Mouse (Mus musculus) heart, postnatal 0 days (tissue): Measurements from ENCODE around the gene Kin. TPM values are rescaled to one million over a fixed set of nuclear protein-coding genes. Genes with fewer than 3 reads are reported as not detected.

ENCODE experiments used
- ATAC-seq: fragments of 200-750 bp; cut with Nextera tagmentation; 2 replicates; pipeline ENCODE4 v1.8.0; 2017; ENCODE audit warnings: low read depth, moderate number of reproducible peaks, moderate library complexity; ENCODE audit not compliant: insufficient read depth
- DNase-seq: peaks from one replicate; pipeline ENCODE4 v3.0.0-alpha.2; 2016; ENCODE audit warnings: low spot score
- H3K27ac ChIP-seq: fragments of 300-500 bp; sonication (generic); 2 replicates; pipeline ENCODE4 v1.5.1; 2014; ENCODE audit warnings: low read depth, mild to moderate bottlenecking
- H3K27me3 ChIP-seq: fragments of 300-500 bp; sonication (generic); 2 replicates; pipeline ENCODE4 v1.6.1; 2014; ENCODE audit warnings: low read length, mixed read lengths; ENCODE audit not compliant: control insufficient read depth, insufficient read depth
- H3K36me3 ChIP-seq: fragments of 300-500 bp; sonication (generic); replicated peaks from 2 replicates; pipeline ENCODE4 v1.6.1; 2014; ENCODE audit warnings: low read length, mixed read lengths; ENCODE audit not compliant: control insufficient read depth, insufficient read depth
- H3K4me1 ChIP-seq: fragments of 300-500 bp; sonication (generic); 2 replicates; pipeline ENCODE4 v1.6.1; 2014; ENCODE audit warnings: antibody characterized with exemption; ENCODE audit not compliant: control insufficient read depth, insufficient read depth
- H3K4me2 ChIP-seq: fragments of 300-500 bp; sonication (generic); 2 replicates; pipeline ENCODE4 v1.6.1; 2014; ENCODE audit warnings: low read depth, mild to moderate bottlenecking, low read length, moderate library complexity
- H3K4me3 ChIP-seq: fragments of 300-500 bp; sonication (generic); 2 replicates; pipeline ENCODE4 v1.5.1; 2014; ENCODE audit warnings: low read depth, low read length
- H3K9ac ChIP-seq: fragments of 300-500 bp; sonication (generic); replicated peaks from 2 replicates; pipeline ENCODE4 v1.6.1; 2014; ENCODE audit warnings: low read depth, low read length, mixed read lengths
- H3K9me3 ChIP-seq: fragments of 300-500 bp; sonication (generic); replicated peaks from 2 replicates; pipeline ENCODE4 v1.6.1; 2016; ENCODE audit warnings: low read length; ENCODE audit not compliant: control insufficient read depth
- CTCF ChIP-seq: IDR thresholded peaks from 2 replicates; pipeline ENCODE4 v1.5.1; 2016; ENCODE audit warnings: antibody characterized with exemption, control low read depth, low read depth
- EP300 ChIP-seq: IDR thresholded peaks from 2 replicates; pipeline ENCODE4 v1.6.1; 2016; ENCODE audit warnings: antibody characterized with exemption, low read depth
- WGBS: fragments of 180-500 bp; shearing (Covaris S2); extraction: QIAGEN DNeasy Blood & Tissue Kit; methylation state at CpG from one replicate; pipeline ENCODE4 v1.1.7; 2014; 5-methylcytosine and 5-hydroxymethylcytosine counted together
- polyA plus RNA-seq: library from polyadenylated mRNA; unstranded; fragments of >200 nt; fragmentation: Nextera tagmentation; extraction: Ambion mirVana; gene quantifications from 2 replicates; pipeline ENCODE4 v1.2.1, GENCODE M21; 2015
- total RNA-seq: library from RNA; depleted of rRNA; stranded (reverse); fragments of >200 nt; gene quantifications from 2 replicates; pipeline ENCODE4 v1.2.3, GENCODE M21; 2014; ENCODE audit warnings: low replicate concordance

The Kin gene
- total and polyA plus RNA-seq, 2 experiments from 2014 or later, result 0.19 to 20.7 TPM

- peak overlapping the region; percentile 92 for H3K4me3 ChIP-seq
- H3K27ac ChIP-seq, result no peak overlapping the region
- peaks cover 4% of the 10 kb centered on the region; the same call in 1 of the 2 replicates for H3K36me3 ChIP-seq
- DNase-seq, result no peak
- no peaks in the 10 kb centered on the region for H3K27me3 ChIP-seq
- TF ChIP-seq EP300 (no peak), CTCF (no peak)
- 43% methylated on average over 8 of the region's 8 CpGs for WGBS
- no peak for ATAC-seq
- peaks cover 34% of the 10 kb centered on the region for H3K4me1 ChIP-seq
- peak overlapping the region; percentile 39 for H3K9ac ChIP-seq
- peak overlapping the region; percentile 72 for H3K4me2 ChIP-seq
- H3K9me3 ChIP-seq, result no peaks in the 10 kb centered on the region
These were observed 3.7 kb upstream of the Kin start for GRCm38 (mm10) chr2:10076675-10077074.

GRCm38 (mm10) chr2:10079745-10080309 is 566 bp upstream of the Kin start:
- TF ChIP-seq EP300, result no peak
- TF ChIP-seq CTCF, result no peak
- Histone ChIP-seq H3K27ac (peak overlapping the region; percentile 98), H3K4me1 (peaks cover 25% of the 10 kb centered on the region), H3K4me2 (peak overlapping the region; percentile 72), H3K27me3 (no peaks in the 10 kb centered on the region), H3K9me3 (no peaks in the 10 kb centered on the region), H3K4me3 (peak overlapping the region; percentile 92), H3K9ac (peak overlapping the region; percentile 99), H3K36me3 (no peaks in the 10 kb centered on the region; the same call in 1 of the 2 replicates)
- DNase-seq, result no peak
- peak; percentile 71 for ATAC-seq
- WGBS, result 1% methylated on average over 28 of the region's 28 CpGs

GRCm38 (mm10) chr2:10081453-10082080 is 1.2 kb downstream of the Kin start:
- DNase-seq (no peak), ATAC-seq (no peak)
- Histone ChIP-seq H3K27me3 (no peaks in the 10 kb centered on the region), H3K27ac (no peak overlapping the region), H3K4me1 (peaks cover 14% of the 10 kb centered on the region), H3K4me2 (peak overlapping the region; percentile 80), H3K9ac (0 out of 2 replicates have a peak overlapping the region, but pooled peaks have one; percentile 99), H3K9me3 (no peaks in the 10 kb centered on the region), H3K4me3 (peak overlapping the region; percentile 92; the same call in 1 of the 2 replicates), H3K36me3 (no peaks in the 10 kb centered on the region; the same call in 1 of the 2 replicates)
- TF ChIP-seq CTCF (no peak), EP300 (no peak)
- WGBS, result 81% methylated on average over 5 of the region's 5 CpGs

GRCm38 (mm10) chr2:10082737-10083136 is 2.3 kb downstream of the Kin start:
- no peaks in the 10 kb centered on the region; the same call in none of the 2 replicates for H3K36me3 ChIP-seq
- no peak overlapping the region for H3K4me2 ChIP-seq
- H3K4me3 ChIP-seq, result no peak overlapping the region
- DNase-seq, result no peak
- no peaks in the 10 kb centered on the region for H3K9me3 ChIP-seq
- WGBS, result 77% methylated on average over 1 of the region's 1 CpGs
- no peak for ATAC-seq
- H3K4me1 ChIP-seq, result peaks cover 14% of the 10 kb centered on the region
- no peak overlapping the region for H3K27ac ChIP-seq
- no peaks in the 10 kb centered on the region for H3K27me3 ChIP-seq
- no peak overlapping the region for H3K9ac ChIP-seq
- TF ChIP-seq EP300, result no peak
- TF ChIP-seq CTCF, result no peak

- Histone ChIP-seq H3K27ac (no peak overlapping the region), H3K9me3 (no peaks in the 10 kb centered on the region), H3K4me2 (no peak overlapping the region), H3K9ac (no peak overlapping the region), H3K4me3 (no peak overlapping the region), H3K27me3 (no peaks in the 10 kb centered on the region), H3K4me1 (no peaks in the 10 kb centered on the region), H3K36me3 (peaks cover 30% of the 10 kb centered on the region)
- TF ChIP-seq EP300, result no peak
- TF ChIP-seq CTCF, result no peak
- 83% methylated on average over 8 of the region's 8 CpGs for WGBS
- ATAC-seq (no peak), DNase-seq (no peak)
These were observed 7.0 kb downstream of the Kin start for GRCm38 (mm10) chr2:10087256-10087850.
